Mouse (Mus musculus) left cerebral cortex, postnatal 36 days (tissue): ENCODE results near the gene Fam151a. TPM values are rescaled to one million over a fixed set of nuclear protein-coding genes. Genes with fewer than 3 reads are reported as not detected.
"Not testable (repeated sequence)": the region's sequence is repeated elsewhere in the genome, so short reads cannot be mapped to it uniquely, and the experiment has no call there.

Experiments
- DNase-seq, 2 experiments: peaks; one replicate each; pipeline ENCODE4 v3.0.0; 2021 to 2022; ENCODE audit warnings: low spot score in 2 of 2, mixed read lengths in 1 of 2
- intact Hi-C: fragments of 180-260 bp; cut with DNase I; formaldehyde crosslinking; loops from one replicate; pipeline ENCODE4 v1.15.1; 2025
- total RNA-seq, 2 experiments: library from RNA; stranded (reverse); gene quantifications; 2 replicates each; pipeline ENCODE4 v1.2.3; 2021

Fam151a gene
- total RNA-seq, 2 experiments from 2014 or later = not detected

DNA sequence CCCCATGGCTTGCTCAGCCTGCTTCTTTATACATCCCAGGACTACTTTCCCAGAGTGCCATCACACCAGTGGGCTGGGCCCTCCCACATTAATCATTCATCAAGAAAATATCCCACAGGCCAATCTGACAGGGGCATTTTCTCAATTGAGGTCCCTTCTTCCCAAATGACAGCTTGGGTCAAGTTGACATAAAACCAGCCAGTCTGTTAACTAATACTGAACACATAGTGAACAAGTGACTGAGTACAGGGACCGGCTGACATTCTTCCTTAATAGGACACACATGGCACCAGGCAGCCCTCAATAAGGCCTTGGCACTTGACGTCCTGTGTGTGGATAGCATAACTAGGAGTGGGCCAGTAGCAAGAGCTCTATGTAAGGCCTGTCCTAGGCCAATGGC, 35.6 kb downstream of the Fam151a start:
- intact Hi-C loops = no loop called here
- DNase-seq = no peak

DNA sequence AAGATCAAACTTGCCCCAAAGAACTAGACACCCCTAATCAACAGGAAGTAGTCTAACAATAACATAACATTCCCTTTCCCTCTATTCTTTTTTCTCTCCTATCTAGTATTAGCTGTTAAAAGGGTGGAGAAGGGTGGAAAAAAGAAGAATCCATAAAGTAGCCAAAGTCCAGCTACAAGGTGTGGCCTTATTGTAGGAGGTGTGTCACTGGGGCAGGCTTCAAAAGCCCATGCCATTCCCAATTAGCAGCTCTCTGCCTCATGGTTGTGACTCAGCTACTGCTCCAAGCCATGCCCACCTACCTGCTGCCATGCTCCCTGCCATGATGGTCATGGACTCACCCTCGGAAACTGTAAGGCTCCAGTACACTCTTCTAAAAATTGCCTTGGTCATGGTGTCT, 38.9 kb downstream of the Fam151a start:
- intact Hi-C loops = no loop called here
- no peak for DNase-seq

DNA sequence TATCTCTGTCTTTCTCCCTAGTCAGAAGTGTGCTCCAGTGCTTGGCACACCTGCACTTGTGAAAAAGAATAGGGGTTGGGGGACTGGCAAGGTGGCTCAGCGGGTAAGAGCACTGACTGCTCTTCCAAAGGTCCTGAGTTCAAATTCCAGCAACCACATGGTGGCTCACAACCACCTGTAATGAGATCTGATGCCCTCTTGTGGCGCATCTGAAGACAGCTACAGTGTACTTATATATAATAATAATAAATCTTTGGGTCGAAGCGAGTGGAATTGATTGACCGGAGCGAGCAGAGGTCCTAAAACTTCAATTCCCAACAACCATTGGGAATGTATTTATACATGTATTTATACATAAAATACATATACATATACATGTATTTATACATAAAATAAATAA, 42.1 kb downstream of the Fam151a start:
- DNase-seq, intact Hi-C loops: not testable (repeated sequence)

DNA sequence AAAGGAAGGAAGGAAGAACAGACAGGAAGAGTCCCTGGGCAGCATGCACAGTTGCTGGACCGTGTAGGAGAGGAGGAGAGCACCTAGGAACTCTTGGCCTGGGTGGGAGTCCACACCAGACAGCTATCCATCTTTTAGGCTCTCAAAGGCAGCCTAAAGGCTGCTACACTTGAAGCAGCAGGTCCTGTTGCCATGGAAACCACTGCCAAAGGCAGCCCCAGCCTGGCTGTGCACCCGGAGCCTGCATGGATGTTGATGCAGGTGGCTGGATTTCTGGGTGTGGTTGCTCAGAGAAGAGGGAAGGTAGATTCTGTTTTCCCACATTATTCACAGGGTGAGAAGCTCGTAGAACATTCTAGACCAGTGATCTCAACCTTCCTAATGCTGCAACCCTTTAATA, 43.3 kb downstream of the Fam151a start:
- intact Hi-C loops = no loop called here
- peak; percentile 59 to 64 for DNase-seq

DNA sequence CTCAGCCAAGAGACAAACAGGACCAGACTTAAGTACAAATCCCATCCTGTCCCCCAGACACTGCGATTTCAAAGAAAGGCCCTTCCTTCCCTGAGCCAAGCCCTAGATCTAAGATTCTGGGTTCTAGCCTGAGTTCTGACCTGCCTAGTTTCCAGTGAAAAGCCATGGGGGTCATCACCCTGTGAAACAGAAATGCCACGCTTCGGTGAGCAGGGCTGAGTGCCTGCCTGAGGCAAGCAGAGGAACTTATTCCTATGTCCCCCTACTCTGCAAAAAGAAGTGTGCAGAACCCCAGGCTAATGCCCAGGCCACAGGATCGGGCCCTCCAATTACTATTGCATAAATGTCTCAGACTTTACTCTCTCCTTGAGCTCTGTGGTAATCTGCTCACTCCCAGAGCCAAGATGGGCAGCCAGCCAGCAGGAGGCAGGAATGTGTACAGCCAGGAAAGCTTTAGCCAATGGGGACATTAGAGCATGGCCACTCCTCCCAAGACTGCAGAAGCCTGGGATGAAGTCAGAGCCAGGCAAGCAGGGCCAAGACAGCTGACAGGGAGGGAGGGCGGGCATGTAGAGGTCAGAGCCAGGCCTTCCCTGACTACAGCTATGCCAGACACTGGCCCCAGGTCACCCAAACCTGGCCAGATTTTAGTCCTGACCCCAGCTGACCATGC, 44.6 kb downstream of the Fam151a start:
- peak; percentile 76 to 82 for DNase-seq

DNA sequence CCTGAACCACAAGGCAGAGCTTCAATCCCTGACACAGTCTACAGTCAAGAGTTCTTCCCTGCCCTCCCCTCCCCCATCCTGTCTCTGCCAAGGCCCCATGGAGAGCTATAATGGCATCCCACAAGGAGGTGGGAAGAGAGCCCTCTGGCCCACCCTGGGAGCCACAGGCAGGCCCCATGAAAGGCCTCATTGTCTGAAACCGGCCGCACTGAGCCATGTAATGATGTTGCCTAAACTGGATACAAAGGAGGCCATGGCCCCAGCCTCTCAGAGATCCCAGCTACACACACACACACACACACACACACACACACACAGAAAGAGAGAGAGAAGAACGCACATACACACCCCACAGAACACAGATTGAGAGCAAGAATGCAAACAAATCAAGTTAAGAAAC, 46.4 kb downstream of the Fam151a start:
- no peak for DNase-seq
- intact Hi-C loops = no loop called here

More for the DNA sequence above, 44.6 kb downstream of the Fam151a start:
- intact Hi-C loops = no loop called here

DNA sequence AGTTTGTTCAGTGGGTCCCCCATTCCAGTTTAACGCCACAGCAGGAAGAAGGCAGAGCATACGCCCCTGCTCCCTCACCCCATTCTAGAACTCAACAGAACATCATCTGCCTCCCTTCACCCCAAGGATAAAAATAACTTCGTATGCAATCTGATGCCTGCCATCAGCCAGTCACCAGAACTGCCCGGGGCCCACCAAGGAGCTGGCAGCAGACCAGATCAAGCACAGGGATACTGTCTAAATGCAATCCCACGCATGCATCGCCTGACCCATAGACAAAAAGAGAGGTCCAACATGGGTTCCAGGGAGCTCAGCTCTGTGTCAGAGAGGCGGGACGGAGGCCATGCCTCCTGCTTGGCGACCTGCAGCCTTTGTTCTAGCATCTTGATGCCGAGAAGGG, 49.4 kb downstream of the Fam151a start:
- no peak for DNase-seq
- intact Hi-C loops = no loop called here

DNA sequence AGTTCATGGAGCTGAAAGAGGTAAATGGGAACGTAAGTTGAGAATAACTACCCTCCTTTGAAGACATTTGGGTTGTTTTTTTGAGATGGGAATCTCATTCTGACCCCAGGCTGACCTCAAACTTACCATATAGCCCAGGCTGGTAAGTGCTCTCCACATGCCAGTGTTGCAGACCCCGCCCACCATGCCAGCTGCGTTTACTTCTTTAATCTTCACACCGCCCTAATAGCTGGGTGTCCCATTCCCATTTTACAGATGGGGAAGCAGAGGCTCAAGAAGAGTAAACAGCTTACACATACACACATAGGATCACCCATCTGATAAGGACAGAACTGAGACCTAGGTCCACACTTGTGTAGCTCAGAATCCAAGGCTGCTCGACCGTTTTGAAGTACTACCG, 51.1 kb downstream of the Fam151a start:
- intact Hi-C loops = no loop called here
- DNase-seq = no peak

DNA sequence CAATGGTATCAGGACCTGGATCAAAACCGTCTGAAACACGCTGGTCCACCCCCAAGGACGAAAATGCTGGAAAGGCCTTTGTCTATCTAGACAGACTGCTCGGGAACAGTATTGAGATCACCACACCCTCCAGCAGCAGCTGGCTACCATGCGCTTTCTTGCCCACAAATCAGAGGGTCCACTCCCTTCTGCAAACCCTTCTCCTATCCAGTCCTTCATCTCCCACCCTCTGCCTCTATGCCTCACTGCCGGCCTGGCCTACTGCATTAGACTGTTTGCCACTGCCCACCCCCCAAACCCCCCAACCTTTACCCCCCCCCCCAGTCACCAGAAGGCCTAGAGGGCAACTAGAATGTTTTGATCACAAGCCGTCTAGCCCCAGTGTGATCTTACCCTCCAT, 51.7 kb downstream of the Fam151a start:
- intact Hi-C loops = no loop called here
- DNase-seq = no peak

DNA sequence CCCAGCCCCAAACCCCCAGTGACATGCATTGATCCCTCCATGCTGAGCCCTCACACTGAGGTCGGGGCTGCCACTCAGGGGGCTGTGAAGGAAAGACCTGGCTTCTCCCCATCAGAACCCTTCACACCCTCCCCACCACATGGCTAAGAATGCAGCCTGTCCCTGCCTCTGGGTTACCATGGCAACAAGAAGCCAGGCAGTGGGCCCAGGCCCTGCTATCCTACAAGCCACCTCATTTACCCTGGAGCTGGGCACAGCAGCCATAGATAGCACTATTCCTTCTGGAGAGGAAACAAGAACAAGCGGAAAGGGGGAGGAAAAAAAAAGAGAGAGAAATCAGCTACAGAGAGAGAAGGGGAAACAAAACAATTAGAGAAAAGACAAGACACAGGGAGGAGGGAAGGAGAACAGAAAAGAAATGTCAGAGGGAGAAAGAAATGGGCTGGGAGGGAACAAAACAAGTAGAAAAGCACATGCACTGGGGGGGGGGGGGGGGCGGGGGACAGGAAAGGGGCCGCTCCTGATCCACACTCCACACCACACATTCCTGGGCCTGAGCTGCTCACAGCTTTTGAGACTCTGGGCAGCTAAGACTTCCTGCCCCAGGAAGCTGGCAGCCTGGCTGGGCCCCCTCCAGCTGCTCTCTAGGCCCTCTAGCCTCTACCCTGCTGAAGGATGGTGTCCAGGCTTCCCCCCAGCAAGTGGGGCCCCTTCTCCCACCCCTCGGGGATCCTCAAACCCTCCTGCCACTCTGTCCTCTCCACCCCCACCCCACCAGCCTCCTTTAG, 52.3 kb downstream of the Fam151a start:
- peak; percentile 77 for DNase-seq
- intact Hi-C loops = no loop called here

DNA sequence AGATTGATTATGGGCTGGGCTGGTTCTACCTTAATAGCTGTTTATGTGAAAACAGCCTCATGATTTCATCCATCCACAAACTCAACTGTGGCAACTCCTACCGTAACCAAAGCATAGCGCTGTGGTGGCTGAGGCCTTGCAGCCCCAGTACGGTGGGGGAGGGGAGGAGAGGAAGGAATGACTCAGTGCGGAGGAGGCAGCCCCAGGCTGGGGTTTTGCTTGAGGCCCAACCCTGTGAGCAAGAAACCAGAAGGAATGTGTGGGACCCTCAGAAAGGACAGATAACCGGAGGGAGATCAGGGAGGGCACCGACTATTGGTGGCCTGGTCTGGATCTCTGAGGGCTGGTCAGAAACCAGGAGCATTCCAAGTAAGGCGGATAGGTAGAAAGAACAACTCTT, 54.1 kb downstream of the Fam151a start:
- intact Hi-C loops = no loop called here

DNA sequence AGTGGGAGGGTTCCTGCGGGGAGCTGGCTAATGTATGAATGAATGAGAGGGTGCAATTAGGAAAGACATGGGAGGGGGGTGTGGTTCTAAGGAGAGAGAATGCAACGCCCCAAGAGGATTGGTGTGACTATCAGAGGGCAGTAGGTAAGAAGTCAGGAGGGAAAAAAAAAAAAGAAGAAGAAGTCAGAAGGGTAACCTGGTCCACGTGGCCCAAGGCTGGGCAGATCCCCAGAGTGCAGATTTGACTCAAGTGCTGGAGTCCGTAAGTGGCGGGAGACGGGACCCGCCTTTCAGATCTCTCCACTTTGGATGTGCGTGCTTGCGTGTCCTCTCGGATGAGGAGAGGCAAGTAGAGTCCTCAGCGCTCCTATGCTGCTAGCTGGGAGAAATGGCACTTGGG, 54.9 kb downstream of the Fam151a start:
- intact Hi-C loops = no loop called here
- DNase-seq = no peak

More for the DNA sequence above, 54.1 kb downstream of the Fam151a start:
- DNase-seq = peak; percentile 37 to 45

DNA sequence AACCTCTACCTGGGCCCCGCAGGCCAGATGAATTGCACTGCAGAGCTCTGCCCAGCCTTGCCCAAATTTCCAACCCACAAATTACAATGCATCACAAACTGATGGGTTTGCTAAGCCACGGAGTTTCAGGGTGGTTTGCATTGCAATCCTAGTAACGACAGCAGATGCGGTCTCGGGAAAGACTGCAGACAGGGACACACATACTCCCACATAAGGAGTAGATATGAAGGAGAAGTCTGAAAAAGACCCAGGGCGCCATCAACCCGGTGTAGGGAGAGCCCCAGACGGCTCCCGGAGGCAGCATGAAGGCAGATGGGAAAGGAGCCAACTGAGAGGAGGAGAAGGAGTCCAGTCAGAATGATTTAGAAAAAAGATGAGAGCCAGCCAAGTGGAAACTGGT, 56.0 kb downstream of the Fam151a start:
- DNase-seq = peak; percentile 45 to 59
- intact Hi-C loops = no loop called here

DNA sequence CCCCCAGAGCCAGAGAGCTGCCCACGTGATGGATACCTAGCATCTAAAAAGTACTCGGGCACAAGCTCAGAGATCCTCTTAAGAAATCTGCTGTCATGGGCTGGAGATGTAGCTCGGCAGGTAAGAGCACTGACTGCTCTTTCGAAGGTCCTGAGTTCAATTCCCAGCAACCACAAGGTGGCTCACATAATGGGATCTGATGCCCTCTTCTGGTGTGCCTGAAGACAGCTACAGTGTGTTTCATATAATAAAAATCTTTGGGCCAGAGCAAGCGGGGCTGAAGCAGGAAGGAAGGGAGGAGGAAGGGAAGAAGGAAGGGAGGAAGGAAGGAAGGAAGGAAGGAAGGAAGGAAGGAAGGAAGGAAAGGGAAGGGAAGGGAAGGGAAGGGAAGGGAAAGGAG, 56.5 kb downstream of the Fam151a start:
- DNase-seq, intact Hi-C loops: not testable (repeated sequence)

DNA sequence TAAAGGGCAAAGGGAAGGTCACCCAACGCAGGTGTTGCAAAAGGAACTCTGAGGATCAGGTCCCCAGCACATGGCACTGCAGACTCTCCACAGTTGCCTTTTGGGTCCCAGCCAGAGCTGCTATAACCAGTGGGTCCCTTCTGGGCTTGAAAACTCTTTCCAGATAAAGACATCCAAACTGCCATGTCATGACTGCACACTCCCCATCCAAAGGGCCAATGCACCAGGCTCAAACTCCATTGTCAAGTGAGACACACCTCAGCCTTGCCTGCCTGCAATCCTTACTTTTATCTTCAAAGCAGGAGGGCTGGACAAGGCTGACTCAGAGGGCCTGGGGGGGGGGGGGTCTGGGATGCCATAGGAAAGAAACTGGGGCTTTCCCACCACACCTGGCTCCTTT, 57.2 kb downstream of the Fam151a start:
- DNase-seq = no peak
- intact Hi-C loops = no loop called here

DNA sequence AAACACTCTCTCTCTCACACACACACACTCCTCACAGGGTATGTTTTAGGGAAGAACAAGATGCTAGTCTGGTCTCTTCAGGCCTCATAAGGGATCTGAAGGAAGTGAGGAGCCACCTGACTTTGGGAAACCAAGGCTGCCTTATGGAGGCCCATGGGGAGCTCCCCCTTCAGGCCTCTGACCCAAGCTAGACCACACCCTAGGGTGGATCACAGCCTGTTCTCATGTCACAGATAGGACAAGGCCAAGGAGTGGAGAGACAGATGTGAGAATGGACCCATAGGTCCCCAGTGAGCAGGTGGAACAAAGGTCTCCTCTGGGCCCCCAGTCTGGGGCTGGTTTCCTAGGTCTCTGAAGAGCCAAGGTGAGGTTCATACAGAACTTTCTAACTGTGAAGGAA, 58.6 kb downstream of the Fam151a start:
- intact Hi-C loops = no loop called here
- no peak for DNase-seq

DNA sequence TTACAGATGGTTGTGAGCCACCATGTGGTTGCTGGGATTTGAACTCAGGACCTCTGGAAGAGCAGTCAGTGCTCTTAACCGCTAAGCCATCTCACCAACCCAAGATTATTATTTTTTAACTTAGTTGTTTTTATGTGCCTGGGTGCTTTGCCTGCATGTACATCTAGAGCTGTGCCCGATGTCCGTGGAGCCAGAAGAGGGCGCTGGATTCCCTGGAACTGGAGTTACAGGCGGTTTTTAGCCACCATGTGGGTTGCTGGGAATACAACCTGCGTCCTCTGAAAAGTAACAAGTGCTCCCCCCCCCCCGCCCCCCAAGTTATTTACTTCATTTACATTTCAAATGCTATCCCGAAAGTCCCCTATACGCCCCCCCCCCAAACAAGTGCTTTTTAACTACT, 60.1 kb downstream of the Fam151a start:
- intact Hi-C loops, DNase-seq: not testable (repeated sequence)

DNA sequence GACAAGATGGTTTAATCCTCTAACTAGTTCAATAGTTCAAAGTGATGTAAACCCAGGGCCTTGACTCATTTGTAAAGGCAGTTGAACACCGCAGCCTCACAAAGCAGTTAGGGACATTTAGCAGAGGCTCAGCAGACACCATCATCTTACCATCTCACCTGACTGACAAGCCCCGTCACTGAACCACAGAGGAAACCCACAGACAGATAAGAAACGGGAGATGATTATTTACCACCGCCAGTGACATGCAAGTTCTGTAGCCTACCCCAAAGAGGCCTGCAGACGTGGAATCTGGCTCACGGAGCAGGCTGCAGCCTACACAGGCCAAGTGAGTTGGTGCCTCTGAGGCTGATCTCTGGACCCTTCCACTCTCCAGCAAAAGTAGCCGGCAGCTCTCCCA, 60.6 kb downstream of the Fam151a start:
- intact Hi-C loops = no loop called here
- no peak for DNase-seq

DNA sequence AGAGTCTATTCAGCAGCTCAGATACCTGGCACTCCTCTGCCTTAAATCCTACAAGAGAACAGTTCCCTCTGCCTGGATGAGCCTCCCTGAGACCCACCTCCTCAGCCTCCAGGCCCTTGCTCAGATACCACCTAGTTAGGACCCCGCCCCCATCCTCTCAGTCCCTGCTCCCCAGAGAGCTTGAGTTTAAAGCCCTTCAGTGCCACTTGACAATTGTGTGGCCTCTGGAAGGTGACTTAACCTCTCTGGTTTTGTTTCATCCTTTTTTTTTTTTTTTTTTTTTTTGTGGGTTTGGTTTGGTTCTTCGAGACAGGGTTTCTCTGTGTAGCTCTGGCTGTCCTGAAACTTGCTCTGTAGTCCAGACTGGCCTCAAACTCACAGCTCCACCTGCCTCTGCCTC, 61.6 kb downstream of the Fam151a start:
- no peak for DNase-seq

More for the DNA sequence above, 61.6 kb downstream of the Fam151a start:
- intact Hi-C loops = no loop called here
